Mouse (Mus musculus): ENCODE measurements around the gene Atxn7l1.

Gene Atxn7l1

DNA sequence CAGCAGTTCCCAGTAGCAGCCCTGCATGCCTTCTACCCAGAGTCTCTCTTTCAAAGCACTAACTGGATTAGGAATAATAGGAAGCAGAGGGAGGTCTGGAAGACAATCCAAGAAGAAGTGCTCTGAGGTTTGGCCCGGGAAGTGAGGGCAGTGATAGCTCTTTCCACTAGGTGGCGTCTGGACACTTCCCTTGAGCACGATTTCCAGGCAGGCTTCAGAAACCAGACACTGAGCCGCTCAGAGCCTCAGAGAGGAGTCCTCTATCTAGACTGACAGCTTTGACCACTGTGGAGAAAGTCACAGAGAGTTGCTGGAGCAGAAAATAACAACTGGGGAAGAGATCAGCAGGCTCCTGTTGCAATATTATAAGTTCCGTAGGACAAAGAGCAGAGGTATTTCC lies 241.3 kb downstream of the Atxn7l1 start:
- DNase-seq: peak; percentile 63 to 64

DNA sequence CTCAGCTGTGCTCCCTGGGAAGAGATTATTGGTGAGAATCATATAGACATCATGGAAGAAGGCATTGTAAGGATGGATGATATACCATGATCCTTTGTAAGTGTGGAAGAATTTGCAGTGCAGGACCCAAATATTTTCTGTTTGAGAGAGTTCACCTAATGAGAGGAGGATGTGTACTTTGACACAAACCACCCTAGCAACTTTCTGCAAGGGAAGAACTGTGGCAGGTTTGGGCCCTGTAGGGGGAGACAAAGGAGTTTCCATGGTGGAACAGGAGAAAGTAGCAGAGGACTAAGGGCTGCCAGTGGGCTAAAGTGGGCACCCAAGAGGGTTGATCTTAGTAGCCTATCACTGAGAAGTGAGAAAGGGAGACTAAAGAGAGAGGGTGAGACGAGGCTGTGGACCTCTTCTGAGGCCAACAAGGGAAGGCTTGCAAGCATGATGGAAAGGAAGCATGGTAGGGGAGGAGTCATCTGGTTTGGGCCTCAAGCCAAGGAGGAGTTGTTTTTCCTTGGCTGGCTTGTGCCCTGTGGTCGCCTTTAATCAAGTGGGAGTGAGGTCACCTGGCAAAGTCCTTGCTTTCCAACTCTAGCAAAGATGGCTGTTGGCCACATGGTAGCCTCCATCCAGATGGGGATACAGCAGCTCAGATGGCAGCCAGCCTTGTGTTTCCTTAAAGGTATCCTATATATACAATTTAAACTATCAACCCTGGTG lies 243.5 kb downstream of the Atxn7l1 start:
- DNase-seq: no peak

DNA sequence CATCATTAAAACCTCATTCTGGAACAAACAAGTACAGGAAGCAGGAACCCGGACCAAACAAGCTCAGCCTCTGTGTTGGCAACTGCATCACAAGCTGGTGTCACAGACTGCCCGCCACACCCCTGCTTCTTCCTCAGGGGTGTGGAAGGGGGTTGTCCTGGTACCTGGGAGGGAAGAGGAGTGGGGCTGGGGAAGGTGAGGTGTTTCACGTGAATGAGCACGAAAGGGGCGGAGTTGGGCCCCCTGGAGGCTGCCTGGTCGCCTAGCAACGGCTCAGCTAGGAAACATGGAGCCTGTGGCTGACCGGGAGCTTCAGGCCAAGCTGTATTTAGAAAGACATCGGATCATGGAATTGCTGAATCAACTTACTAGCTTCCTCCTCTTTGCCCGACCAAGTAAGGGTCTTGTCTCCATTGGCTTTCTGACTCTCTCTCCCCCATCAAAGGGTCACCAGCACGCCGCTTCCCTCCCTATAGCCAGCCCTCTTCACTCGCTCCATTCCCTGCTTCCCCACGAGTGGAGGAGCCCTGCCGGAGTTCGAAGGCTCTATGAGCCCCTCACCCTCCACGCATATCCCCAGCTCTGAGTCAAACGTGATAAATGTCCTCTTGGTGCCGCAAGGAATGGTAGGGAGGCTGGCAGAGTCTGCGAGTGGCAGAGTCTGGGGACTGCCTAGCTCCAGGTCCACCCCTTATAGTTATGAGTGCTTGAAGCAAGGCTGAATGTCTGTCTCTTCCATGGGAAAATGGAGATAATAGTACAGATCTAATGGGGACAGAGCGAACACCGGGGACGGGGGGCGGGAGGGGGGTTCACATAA lies 247.5 kb downstream of the Atxn7l1 start, which contains the start of gene Efcab10:
Efcab10 (plus strand) TSS at position 51 of the 820 bp plus-strand sequence.
- DNase-seq: no peak

DNA sequence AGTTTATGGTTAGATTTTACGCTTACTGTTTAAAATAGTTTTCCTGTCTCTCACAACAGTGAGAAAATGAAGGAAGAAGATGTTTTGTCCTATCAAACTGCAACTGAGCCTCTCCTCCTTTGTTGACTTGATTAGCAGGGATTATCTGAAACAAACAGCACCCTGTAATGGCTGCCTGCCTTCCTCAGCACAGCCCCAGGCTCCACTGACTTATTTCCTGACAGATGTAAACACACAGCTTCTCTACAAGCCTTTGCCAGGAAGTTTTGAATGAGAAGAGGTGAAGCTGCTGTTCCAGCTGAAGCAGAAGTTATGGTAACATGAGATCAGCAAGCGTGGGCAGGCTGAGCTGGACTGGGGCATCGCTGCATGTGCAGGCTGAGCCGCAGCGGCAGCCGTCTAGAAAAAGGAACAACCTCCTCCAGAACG lies 255.8 kb downstream of the Atxn7l1 start:
- no peak for DNase-seq

DNA sequence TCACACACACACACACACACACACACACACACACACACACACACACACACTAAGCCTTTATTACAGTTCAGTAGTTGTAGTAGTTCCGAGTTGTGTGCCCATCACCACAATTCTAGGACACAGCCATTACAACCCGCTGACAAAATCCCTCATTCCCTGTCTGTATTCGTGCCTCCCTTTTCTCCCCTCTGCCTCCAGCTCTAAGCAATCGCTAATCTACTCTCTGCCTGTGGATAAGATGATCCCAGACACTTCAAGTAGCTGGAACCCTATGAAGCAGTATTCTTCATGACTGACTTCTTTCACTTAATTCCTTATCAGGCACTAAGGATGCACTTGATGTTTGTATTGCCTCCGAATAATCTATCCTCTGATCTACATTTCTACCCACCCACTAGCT lies 257.5 kb downstream of the Atxn7l1 start:
- no peak for DNase-seq

DNA sequence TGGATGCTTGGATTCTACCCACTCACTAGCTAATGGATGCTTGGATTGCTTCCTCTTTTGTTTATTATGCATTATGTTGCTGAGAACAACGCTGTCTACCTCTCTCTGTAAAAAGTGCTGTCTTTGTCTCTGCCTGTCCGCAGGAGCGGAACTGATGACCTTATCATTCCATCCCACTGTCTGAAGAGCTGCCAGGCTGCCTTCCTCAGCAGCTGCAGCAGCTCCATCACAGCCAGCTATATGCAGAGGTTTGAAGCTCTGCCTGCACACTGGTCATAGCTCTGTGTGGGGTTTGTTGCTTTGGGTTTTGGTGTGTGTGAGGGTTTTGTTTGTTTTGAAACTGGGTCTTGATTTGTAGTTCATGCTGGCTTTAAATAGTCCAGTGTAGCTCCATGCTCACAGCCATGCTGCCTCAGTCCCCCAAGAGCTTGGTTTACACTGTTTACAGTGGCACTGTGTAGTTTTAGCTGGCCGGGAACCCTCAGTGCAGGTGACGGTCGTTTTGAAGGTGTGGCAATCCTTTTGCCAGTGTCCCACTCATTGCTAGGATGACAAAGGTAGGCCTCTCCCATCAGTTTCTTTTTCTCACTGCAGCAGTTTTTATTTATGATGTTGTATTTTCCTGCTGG lies 258.0 kb downstream of the Atxn7l1 start:
- DNase-seq: no peak

DNA sequence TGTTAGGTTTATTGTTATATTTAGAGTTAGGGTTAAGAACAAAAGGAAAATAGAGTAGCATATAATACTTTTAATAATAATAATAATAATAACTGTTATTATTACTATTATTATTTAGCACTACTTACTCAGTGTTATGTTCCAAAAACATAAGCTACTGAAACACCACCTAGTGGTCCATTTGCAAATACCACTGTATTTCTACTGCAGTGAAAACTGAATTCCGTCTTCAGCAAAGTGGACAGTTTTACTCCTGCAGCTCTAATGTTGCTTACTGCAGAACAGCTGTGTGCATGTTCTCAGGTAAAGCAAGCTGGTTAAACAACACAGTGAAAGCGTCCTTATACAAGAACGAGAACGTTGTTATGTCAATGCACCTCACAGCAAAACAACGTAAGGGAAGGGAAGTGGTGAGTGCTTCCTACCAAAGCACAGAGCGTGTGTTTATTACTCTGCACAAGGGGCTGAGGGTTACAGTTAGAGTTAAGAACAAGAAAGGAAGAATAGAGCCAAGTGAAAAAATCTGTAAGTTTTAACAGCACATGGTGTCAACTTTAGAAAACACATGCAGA lies 264.2 kb downstream of the Atxn7l1 start:
- peak in 1 of 2 experiments; percentile 4 for DNase-seq
